Mouse (Mus musculus): ENCODE data around the gene Six2. TPM values are rescaled to one million over a fixed set of nuclear protein-coding genes. Genes with fewer than 3 reads are reported as not detected.
A peak's percentile ranks its signal among the peaks of the same experiment; 100 is the strongest.

Gene Six2
- polyA plus RNA-seq, 1 experiment: 0.37 TPM

- no peak for DNase-seq
- no peak overlapping the region for H3K4me3 ChIP-seq (replicated peaks; ENCODE audit: extremely low read depth, low read depth, low read length)
- TF ChIP-seq CTCF (IDR thresholded peaks at IDR 0.05; ENCODE audit: insufficient read depth, low read length): no peak
- no peak for TF ChIP-seq POLR2A (IDR thresholded peaks at IDR 0.05; ENCODE audit: borderline replicate concordance, extremely low read depth, low read depth, low read length)
- WGBS: 11% methylated on average over 43 of the region's 43 CpGs
- peaks cover 6% of the 10 kb centered on the region for H3K4me1 ChIP-seq (ENCODE audit: control insufficient read depth, insufficient read depth, low read length)
Observed at GRCm38 (mm10) chr17:85691701-85692536, 3.8 kb upstream of the Six2 start.

- Histone ChIP-seq H3K4me1 (ENCODE audit: control insufficient read depth, insufficient read depth, low read length) (peaks cover 6% of the 10 kb centered on the region), H3K4me3 (replicated peaks; ENCODE audit: extremely low read depth, low read depth, low read length) (no peak overlapping the region)
- no peak for TF ChIP-seq CTCF (IDR thresholded peaks at IDR 0.05; ENCODE audit: insufficient read depth, low read length)
- no peak for TF ChIP-seq POLR2A (IDR thresholded peaks at IDR 0.05; ENCODE audit: borderline replicate concordance, extremely low read depth, low read depth, low read length)
- no peak for DNase-seq
- WGBS: 11% methylated on average over 4 of the region's 4 CpGs
Observed at GRCm38 (mm10) chr17:85690969-85691335, 2.9 kb upstream of the Six2 start.

DNA sequence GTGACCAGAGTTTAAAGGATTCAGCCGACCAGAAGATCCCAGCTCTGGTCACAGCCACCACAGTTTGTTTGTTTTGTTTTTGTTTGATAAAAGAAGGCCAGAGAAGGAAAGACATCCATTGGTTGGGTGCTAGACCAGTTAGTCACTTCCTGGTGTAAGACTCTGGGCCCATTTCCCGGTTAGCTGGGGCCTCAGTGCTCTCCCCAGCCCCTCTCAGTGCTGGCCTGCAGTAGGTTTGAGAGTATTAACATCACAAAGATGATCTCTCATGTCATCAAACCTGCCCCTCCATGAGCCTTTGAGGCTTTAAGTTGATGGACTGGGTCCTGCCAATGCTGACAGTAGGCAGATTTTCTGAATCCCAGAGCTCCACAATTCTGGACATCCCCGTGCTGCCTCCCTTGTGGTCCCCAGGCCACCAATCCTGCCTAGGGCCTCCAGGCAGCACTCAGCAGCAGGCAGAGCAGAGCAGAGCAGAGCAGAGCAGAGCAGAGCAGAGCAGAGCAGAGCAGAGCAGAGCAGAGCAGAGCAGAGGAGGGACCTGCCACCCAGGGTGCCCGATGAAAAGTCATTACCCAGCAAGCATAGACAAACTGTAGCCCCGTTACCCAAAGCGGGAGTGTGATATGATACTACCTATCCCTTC, 2.4 kb upstream of the Six2 start:
- Histone ChIP-seq H3K4me1 (ENCODE audit: control insufficient read depth, insufficient read depth, low read length) (peaks cover 6% of the 10 kb centered on the region), H3K4me3 (replicated peaks; ENCODE audit: extremely low read depth, low read depth, low read length) (no peak overlapping the region)
- no peak for DNase-seq
- no peak for TF ChIP-seq POLR2A (IDR thresholded peaks at IDR 0.05; ENCODE audit: borderline replicate concordance, extremely low read depth, low read depth, low read length)
- no peak for TF ChIP-seq CTCF (IDR thresholded peaks at IDR 0.05; ENCODE audit: insufficient read depth, low read length)
- 16% methylated on average over 6 of the region's 6 CpGs for WGBS

GRCm38 (mm10) chr17:85689807-85690319, 1.8 kb upstream of the Six2 start:
- Histone ChIP-seq H3K4me1 (ENCODE audit: control insufficient read depth, insufficient read depth, low read length) (peaks cover 6% of the 10 kb centered on the region), H3K4me3 (replicated peaks; ENCODE audit: extremely low read depth, low read depth, low read length) (no peak overlapping the region)
- TF ChIP-seq POLR2A (IDR thresholded peaks at IDR 0.05; ENCODE audit: borderline replicate concordance, extremely low read depth, low read depth, low read length) (no peak), CTCF (IDR thresholded peaks at IDR 0.05; ENCODE audit: insufficient read depth, low read length) (no peak)
- DNase-seq: no peak
- 22% methylated on average over 5 of the region's 5 CpGs for WGBS

- TF ChIP-seq POLR2A (IDR thresholded peaks at IDR 0.05; ENCODE audit: borderline replicate concordance, extremely low read depth, low read depth, low read length): no peak
- TF ChIP-seq CTCF (IDR thresholded peaks at IDR 0.05; ENCODE audit: insufficient read depth, low read length): no peak
- WGBS: 3% methylated on average over 35 of the region's 35 CpGs
- Histone ChIP-seq H3K4me1 (ENCODE audit: control insufficient read depth, insufficient read depth, low read length) (peaks cover 6% of the 10 kb centered on the region), H3K4me3 (replicated peaks; ENCODE audit: extremely low read depth, low read depth, low read length) (no peak overlapping the region)
- no peak for DNase-seq
Observed at GRCm38 (mm10) chr17:85688911-85689806, 1.1 kb upstream of the Six2 start.

- H3K4me1 ChIP-seq (ENCODE audit: control insufficient read depth, insufficient read depth, low read length): peaks cover 6% of the 10 kb centered on the region
- TF ChIP-seq CTCF (IDR thresholded peaks at IDR 0.05; ENCODE audit: insufficient read depth, low read length) (no peak), POLR2A (IDR thresholded peaks at IDR 0.05; ENCODE audit: borderline replicate concordance, extremely low read depth, low read depth, low read length) (no peak)
- DNase-seq: no peak
- WGBS: 4% methylated on average over 109 of the region's 109 CpGs
- H3K4me3 ChIP-seq (replicated peaks; ENCODE audit: extremely low read depth, low read depth, low read length): peak overlapping the region; percentile 39
Observed at GRCm38 (mm10) chr17:85687421-85688235, 446 bp downstream of the Six2 start.

GRCm38 (mm10) chr17:85686476-85687420, 1.3 kb downstream of the Six2 start:
- Histone ChIP-seq H3K4me3 (replicated peaks; ENCODE audit: extremely low read depth, low read depth, low read length) (no peak overlapping the region), H3K4me1 (ENCODE audit: control insufficient read depth, insufficient read depth, low read length) (peaks cover 6% of the 10 kb centered on the region)
- no peak for DNase-seq
- TF ChIP-seq POLR2A (IDR thresholded peaks at IDR 0.05; ENCODE audit: borderline replicate concordance, extremely low read depth, low read depth, low read length): no peak
- no peak for TF ChIP-seq CTCF (IDR thresholded peaks at IDR 0.05; ENCODE audit: insufficient read depth, low read length)
- 10% methylated on average over 42 of the region's 42 CpGs for WGBS
